Mouse (Mus musculus) small intestine, adult 2 months (tissue): Measurements from ENCODE around the gene 1700020L24Rik.

Experiments
- CTCF ChIP-seq: fragments of 200-500 bp; IDR thresholded peaks from 2 replicates; pipeline ENCODE4 v1.5.1; 2012; ENCODE audit warnings: low read depth, mild to moderate bottlenecking, control low read depth, inconsistent platforms, low read length, moderate library complexity, mixed read lengths; ENCODE audit not compliant: insufficient replicate concordance, insufficient read length; ENCODE audit errors: extremely low read depth
- POLR2A ChIP-seq: fragments of 200-500 bp; IDR thresholded peaks from 2 replicates; pipeline ENCODE4 v1.6.1; 2012; ENCODE audit warnings: low read depth, mild to moderate bottlenecking, control low read depth, inconsistent platforms, low read length, moderate library complexity

- TF ChIP-seq CTCF: no peak
- TF ChIP-seq POLR2A: no peak
These were observed 44.4 kb upstream of the 1700020L24Rik start for GRCm38 (mm10) chr11:83393062-83393461.
